Mouse (Mus musculus): ENCODE measurements around the gene Gm47995.

The Gm47995 gene

DNA sequence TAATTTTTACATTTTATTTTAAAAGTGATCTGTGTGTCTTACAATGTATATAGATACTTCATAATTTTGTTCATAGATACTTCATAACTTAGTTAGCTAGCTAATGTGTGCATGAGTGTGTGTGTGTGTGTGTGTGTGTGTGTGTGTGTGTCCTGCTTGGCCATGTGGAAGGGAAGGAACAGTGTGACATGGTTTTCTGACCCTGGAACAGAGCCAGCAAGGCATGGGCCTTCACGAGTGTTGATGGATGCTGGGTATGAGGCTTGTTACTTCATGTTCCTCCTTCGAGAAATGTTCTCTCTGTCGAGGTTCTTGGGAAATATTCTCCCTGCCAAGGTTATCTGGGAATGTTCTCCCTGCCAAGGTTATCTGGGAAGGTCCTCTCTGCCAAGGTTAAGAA is 35.5 kb downstream of the Gm47995 start:
- DNase-seq = no peak

DNA sequence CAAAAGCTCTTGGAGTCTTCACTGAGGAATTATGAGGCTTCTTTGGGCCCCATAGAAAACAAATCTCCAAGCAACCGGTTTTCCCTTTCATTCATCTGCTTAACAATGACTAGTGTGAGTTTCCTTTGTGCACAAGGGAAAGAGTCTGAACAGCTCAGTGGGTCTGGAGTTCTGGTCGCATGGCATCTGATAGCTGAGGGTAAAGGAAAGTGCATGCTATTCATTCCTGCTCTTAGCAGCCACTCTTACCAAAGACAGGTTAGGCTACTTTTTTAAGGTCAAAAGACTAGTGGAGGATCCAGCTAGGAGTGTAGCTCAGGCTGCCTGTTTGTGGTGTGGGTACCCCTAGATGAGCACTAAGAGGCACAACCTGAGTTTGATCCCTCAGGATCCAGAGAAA is 37.3 kb downstream of the Gm47995 start:
- no peak for DNase-seq

DNA sequence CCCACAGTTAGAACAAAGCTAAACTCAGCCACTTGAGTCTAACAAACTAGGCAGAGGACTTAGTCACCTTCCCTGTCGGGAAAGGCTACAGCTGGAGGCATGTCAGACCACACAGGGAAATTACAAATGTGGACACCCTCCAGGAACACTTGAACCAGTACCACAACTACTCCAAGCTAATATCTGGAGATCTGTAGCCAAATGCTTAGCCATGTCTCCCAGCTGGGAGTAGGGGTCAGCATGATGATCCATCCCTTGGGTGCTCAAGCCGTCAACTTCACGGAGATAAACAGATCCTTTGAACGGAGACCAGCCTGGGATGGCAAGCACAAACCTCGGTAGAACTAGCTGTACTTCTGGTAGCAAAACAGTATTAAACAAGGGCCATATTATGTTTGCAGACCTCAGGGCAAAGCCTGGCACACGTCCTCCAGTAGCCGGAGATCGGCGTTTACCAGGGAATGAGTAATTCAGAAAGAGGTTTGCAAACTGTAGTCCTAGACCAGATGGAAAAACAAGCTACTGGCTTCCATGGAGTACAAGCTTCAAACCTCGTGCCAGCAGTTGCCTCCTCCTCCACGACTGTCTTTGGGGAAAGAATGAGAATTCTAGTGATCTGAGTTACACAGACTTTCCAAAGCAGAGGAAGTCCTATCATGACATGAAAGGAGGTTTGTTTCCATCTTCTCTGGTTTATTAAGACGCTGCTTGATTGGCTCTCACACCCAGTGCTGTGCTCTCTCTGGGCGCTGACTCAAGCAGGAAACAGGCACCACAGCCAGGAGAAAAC is 38.1 kb downstream of the Gm47995 start:
- DNase-seq = no peak

DNA sequence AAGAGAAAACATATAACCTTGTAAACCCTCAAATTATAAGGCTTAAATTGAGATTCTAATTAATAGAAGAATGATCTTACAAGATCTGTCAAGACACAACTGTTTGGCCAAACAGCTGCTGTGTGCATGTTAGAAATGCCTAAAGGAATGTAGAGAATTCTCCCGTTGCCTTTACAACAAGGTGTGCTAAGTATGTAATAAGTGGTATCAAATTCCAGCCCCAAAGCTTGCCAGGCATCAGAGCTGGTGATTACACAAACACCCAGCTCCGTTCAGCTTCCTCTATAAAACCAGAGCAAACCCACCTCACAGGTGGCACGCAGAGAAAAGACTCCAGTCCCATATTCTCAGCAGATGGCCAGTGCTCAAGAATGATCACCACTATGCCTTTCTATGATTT is 39.5 kb downstream of the Gm47995 start:
- DNase-seq = no peak

DNA sequence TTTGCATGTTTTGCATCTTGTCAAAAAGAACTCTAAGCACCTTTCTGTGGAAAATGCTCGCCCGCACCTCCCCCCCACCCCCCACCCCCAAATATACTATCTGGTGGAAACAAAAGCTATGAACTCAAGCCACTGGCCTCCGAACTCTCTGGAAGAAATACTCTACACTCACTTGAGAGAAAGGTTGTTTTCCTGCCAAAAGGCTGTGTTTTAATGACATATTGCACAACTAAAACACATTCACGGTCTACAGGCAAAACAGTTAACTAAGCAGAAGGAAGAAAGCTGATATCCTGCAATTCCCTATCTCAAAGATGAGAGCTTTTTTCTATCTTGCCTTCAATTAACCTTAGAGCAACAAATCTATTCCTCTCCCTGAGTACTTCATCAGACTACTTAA is 45.1 kb downstream of the Gm47995 start:
- no peak for DNase-seq

DNA sequence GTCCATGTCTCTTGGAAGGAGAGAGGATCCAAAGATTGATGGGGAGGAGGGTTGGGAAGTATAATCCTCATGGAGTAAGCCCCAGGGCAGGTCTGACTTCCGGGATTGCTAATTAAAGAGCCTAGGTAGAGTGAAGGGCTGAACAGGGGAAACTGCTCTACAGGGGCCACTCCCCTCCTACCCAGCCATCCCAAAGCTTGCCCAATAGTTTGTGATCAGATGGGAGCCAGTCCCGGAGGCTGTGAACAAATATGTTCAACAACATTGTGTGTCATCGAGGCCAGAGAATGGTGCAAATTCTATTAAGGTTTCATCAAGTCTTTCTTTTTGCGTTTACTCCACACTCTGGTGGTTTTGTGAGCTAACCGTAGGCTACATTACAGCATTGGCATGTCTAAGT is 45.8 kb downstream of the Gm47995 start:
- DNase-seq = no peak

DNA sequence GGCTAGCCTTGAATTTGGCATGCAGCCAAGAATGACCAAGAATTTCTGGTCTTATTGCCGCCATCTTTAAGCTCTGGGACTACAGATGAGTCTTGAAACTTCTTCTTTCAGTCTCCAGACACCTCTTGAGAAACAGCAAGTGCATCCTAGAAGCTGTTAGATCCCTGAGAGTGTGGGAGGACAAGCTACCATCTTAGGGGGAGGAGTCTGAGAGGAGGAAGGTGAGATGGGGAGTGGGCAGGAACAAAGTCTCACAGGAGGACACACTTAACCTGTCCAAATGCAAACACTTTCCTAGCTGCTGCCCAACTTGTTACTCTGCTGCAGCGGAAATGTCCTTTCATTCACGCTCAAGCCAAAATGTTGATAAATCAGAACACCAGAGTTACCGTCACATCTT is 46.5 kb downstream of the Gm47995 start:
- DNase-seq = no peak

DNA sequence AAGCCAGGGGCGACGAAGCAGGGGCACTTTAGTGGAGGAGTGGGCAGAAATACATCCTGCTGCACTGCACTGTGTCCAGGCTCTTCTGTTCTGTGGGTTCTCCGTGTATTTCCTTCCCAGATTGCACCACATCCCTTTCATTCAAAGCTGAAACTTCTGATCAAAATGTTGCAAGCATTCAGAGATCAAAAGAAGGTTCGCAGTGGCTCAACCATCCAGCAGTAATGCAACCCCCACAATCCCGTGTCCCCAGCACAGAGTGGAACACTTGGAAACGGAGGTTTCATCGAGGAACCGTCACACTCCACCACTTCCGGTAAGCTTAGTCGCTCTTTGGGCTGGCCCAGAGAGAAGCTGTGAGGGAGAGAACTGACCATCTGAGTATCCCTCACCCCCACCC is 46.9 kb downstream of the Gm47995 start:
- no peak for DNase-seq

DNA sequence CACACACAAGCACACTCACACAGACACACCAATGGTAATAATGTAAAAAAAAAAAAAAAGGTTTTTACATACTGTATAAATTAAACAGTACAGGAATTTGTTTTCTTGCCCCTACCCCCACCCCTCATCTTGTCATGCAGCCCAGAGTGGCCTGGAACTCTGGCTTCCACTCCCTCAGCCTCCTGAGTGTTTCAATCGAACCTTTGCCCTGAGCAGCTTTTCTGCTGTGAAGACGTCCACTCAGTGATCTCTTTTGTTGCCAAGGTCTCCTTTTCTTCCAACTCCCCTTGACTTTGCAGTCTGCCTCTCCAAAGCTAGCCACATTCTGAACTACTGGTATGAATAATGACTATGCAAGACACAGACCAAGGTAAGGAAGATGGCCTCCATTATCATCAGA is 47.6 kb downstream of the Gm47995 start:
- DNase-seq = no peak
